Mouse (Mus musculus): ENCODE measurements around the gene Bcorl1. TPM values are rescaled to one million over a fixed set of nuclear protein-coding genes. Genes with fewer than 3 reads are reported as not detected.

The Bcorl1 gene
- polyA plus RNA-seq, 1 experiment from 2014 or later = 2.1 TPM

- WGBS = 48% methylated on average over 1 of the region's 1 CpGs
- Histone ChIP-seq H3K4me3 (ENCODE audit: low read depth, low read length) (no peak overlapping the region), H3K36me3 (ENCODE audit: control insufficient read depth, insufficient read depth, low read length) (no peaks in the 10 kb centered on the region), H3K9me3 (ENCODE audit: control insufficient read depth, low read length) (no peaks in the 10 kb centered on the region), H3K4me1 (replicated peaks; ENCODE audit: control insufficient read depth, insufficient read depth) (no peaks in the 10 kb centered on the region), H3K9ac (ENCODE audit: low read length) (no peak overlapping the region), H3K27ac (replicated peaks) (0 out of 2 replicates have a peak overlapping the region, but pooled peaks have one; percentile 4), H3K4me2 (replicated peaks; ENCODE audit: low read depth) (no peak overlapping the region), H3K27me3 (ENCODE audit: control insufficient read depth, insufficient read depth, low read length) (no peaks in the 10 kb centered on the region)
- TF ChIP-seq CTCF (IDR thresholded peaks at IDR 0.05; ENCODE audit: low read depth) (no peak), EP300 (optimal IDR thresholded peaks at IDR 0.05) (no peak)
- ATAC-seq (ENCODE audit: low FRiP score, low TSS enrichment) (no peak; the same call in 1 of the 2 replicates), DNase-seq (ENCODE audit: low spot score) (no peak)
Measured at GRCm38 (mm10) chrX:48423671-48424070, 82.5 kb downstream of the Bcorl1 start.

- TF ChIP-seq CTCF (IDR thresholded peaks at IDR 0.05; ENCODE audit: low read depth) = 0 out of 2 replicates have a peak, but pooled peaks have one; percentile 11
- no peak for TF ChIP-seq EP300 (optimal IDR thresholded peaks at IDR 0.05)
- Histone ChIP-seq H3K4me1 (replicated peaks; ENCODE audit: control insufficient read depth, insufficient read depth) (no peaks in the 10 kb centered on the region), H3K4me2 (replicated peaks; ENCODE audit: low read depth) (0 out of 2 replicates have a peak overlapping the region, but pooled peaks have one; percentile 15), H3K4me3 (ENCODE audit: low read depth, low read length) (no peak overlapping the region), H3K27ac (replicated peaks) (peak overlapping the region; percentile 18; the same call in 1 of the 2 replicates), H3K9ac (ENCODE audit: low read length) (no peak overlapping the region), H3K36me3 (ENCODE audit: control insufficient read depth, insufficient read depth, low read length) (no peaks in the 10 kb centered on the region), H3K9me3 (ENCODE audit: control insufficient read depth, low read length) (no peaks in the 10 kb centered on the region), H3K27me3 (ENCODE audit: control insufficient read depth, insufficient read depth, low read length) (no peaks in the 10 kb centered on the region)
- DNase-seq (ENCODE audit: low spot score) (no peak), ATAC-seq (ENCODE audit: low FRiP score, low TSS enrichment) (no peak)
- 41% methylated on average over 3 of the region's 3 CpGs for WGBS
Measured at GRCm38 (mm10) chrX:48424583-48424982, 83.4 kb downstream of the Bcorl1 start.

DNA sequence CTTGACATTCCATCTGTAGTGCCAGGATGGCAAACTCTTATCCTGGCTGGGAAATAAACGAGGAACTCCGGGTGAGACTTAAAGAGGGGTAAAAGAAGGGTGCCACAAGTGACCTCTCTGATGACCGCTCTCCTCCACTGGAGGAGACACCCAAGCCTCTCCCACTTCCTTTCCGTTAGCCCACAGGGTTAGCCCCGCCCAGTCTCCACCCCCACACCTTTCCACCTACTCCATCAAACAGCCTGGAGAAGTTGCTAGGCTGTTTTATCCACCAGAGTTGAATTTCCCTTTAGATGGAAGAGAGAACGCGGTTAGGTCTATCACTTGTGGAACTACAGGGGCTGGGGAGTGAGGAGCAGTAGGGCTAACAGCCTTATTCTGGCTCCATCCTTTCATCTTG is 84.1 kb downstream of the Bcorl1 start:
- 47% methylated on average over 7 of the region's 7 CpGs for WGBS
- H3K9me3 ChIP-seq (ENCODE audit: control insufficient read depth, low read length) = no peaks in the 10 kb centered on the region
- no peak overlapping the region for H3K4me2 ChIP-seq (replicated peaks; ENCODE audit: low read depth)
- H3K27me3 ChIP-seq (ENCODE audit: control insufficient read depth, insufficient read depth, low read length) = no peaks in the 10 kb centered on the region
- H3K4me1 ChIP-seq (replicated peaks; ENCODE audit: control insufficient read depth, insufficient read depth) = no peaks in the 10 kb centered on the region
- H3K27ac ChIP-seq (replicated peaks) = no peak overlapping the region
- H3K9ac ChIP-seq (ENCODE audit: low read length) = no peak overlapping the region
- H3K4me3 ChIP-seq (ENCODE audit: low read depth, low read length) = no peak overlapping the region
- DNase-seq (ENCODE audit: low spot score) (peak; percentile 49), ATAC-seq (ENCODE audit: low FRiP score, low TSS enrichment) (no peak)
- no peaks in the 10 kb centered on the region for H3K36me3 ChIP-seq (ENCODE audit: control insufficient read depth, insufficient read depth, low read length)
- TF ChIP-seq EP300 (optimal IDR thresholded peaks at IDR 0.05) (no peak), CTCF (IDR thresholded peaks at IDR 0.05; ENCODE audit: low read depth) (no peak)

- ATAC-seq (ENCODE audit: low FRiP score, low TSS enrichment) = no peak
- 74% methylated on average over 6 of the region's 6 CpGs for WGBS
- Histone ChIP-seq H3K27me3 (ENCODE audit: control insufficient read depth, insufficient read depth, low read length) (no peaks in the 10 kb centered on the region), H3K4me3 (ENCODE audit: low read depth, low read length) (no peak overlapping the region), H3K4me2 (replicated peaks; ENCODE audit: low read depth) (no peak overlapping the region), H3K9ac (ENCODE audit: low read length) (no peak overlapping the region), H3K27ac (replicated peaks) (peak overlapping the region; percentile 56), H3K36me3 (ENCODE audit: control insufficient read depth, insufficient read depth, low read length) (no peaks in the 10 kb centered on the region), H3K9me3 (ENCODE audit: control insufficient read depth, low read length) (no peaks in the 10 kb centered on the region), H3K4me1 (replicated peaks; ENCODE audit: control insufficient read depth, insufficient read depth) (no peaks in the 10 kb centered on the region)
- no peak for DNase-seq (ENCODE audit: low spot score)
- no peak for TF ChIP-seq CTCF (IDR thresholded peaks at IDR 0.05; ENCODE audit: low read depth)
- TF ChIP-seq EP300 (optimal IDR thresholded peaks at IDR 0.05) = no peak
Measured at GRCm38 (mm10) chrX:48428241-48428640, 87.1 kb downstream of the Bcorl1 start.

DNA sequence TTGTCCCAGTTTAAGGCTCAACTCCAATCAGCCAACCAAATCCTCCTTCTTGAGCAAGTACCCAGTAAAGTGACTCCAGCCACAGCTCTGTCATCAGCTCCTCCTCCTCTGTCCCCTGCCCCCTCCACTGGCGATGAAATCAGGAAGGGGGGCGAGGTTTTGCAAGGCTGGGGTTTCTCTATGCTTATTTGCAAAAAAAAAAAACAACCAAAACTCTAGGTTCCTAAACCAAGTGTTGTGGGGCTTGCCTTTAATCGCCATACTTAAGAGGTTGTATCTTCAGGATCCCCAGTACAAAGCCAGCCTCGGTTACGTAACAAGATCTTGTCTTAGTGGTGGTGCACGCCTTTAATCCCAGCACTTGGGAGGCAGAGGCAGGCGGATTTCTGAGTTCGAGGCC is 87.5 kb downstream of the Bcorl1 start:
- TF ChIP-seq CTCF (IDR thresholded peaks at IDR 0.05; ENCODE audit: low read depth) (no peak), EP300 (optimal IDR thresholded peaks at IDR 0.05) (no peak)
- WGBS = 70% methylated on average over 8 of the region's 8 CpGs
- Histone ChIP-seq H3K27me3 (ENCODE audit: control insufficient read depth, insufficient read depth, low read length) (no peaks in the 10 kb centered on the region), H3K4me1 (replicated peaks; ENCODE audit: control insufficient read depth, insufficient read depth) (no peaks in the 10 kb centered on the region), H3K4me2 (replicated peaks; ENCODE audit: low read depth) (no peak overlapping the region), H3K9me3 (ENCODE audit: control insufficient read depth, low read length) (no peaks in the 10 kb centered on the region), H3K27ac (replicated peaks) (no peak overlapping the region; the same call in 1 of the 2 replicates), H3K36me3 (ENCODE audit: control insufficient read depth, insufficient read depth, low read length) (no peaks in the 10 kb centered on the region), H3K9ac (ENCODE audit: low read length) (no peak overlapping the region), H3K4me3 (ENCODE audit: low read depth, low read length) (no peak overlapping the region)
- no peak for ATAC-seq (ENCODE audit: low FRiP score, low TSS enrichment)
- no peak for DNase-seq (ENCODE audit: low spot score)

DNA sequence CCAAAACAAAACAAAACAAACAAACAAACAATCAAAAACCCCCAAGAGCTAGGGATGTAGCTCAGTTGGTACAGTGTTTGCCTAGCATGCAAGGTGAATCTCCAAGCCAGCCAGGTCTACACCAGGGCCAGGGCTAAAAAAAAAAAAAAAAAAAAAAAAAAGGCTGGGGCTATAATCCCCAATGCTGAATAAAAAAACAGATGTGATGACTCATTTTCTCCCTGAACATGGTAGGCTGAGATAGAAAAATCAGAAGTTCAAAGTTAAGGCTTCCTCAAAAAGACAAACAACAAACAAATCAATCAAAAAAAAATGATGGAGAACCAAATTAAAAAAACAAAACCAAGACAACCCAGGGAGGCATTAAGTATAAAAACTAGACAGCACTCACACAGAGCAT is 87.9 kb downstream of the Bcorl1 start:
- H3K9me3 ChIP-seq (ENCODE audit: control insufficient read depth, low read length) = no peaks in the 10 kb centered on the region
- H3K4me3 ChIP-seq (ENCODE audit: low read depth, low read length) = no peak overlapping the region
- H3K27me3 ChIP-seq (ENCODE audit: control insufficient read depth, insufficient read depth, low read length) = no peaks in the 10 kb centered on the region
- TF ChIP-seq EP300 (optimal IDR thresholded peaks at IDR 0.05) (no peak), CTCF (IDR thresholded peaks at IDR 0.05; ENCODE audit: low read depth) (no peak)
- DNase-seq (ENCODE audit: low spot score) (no peak), ATAC-seq (ENCODE audit: low FRiP score, low TSS enrichment) (no peak)
- H3K9ac ChIP-seq (ENCODE audit: low read length) = no peak overlapping the region
- H3K4me2 ChIP-seq (replicated peaks; ENCODE audit: low read depth) = no peak overlapping the region
- no peaks in the 10 kb centered on the region for H3K36me3 ChIP-seq (ENCODE audit: control insufficient read depth, insufficient read depth, low read length)
- no peaks in the 10 kb centered on the region for H3K4me1 ChIP-seq (replicated peaks; ENCODE audit: control insufficient read depth, insufficient read depth)
- H3K27ac ChIP-seq (replicated peaks) = no peak overlapping the region
